Mouse (Mus musculus) MN1 (cell line): ENCODE data around the gene Man1c1.
A peak's percentile ranks its signal among the peaks of the same experiment; 100 is the strongest.

Source experiments
- DNase-seq: peaks from one replicate; pipeline ENCODE4 v3.0.0-alpha.2; 2016; ENCODE audit warnings: low spot score

Gene Man1c1

GRCm38 (mm10) chr4:134603553-134603952 lies 100.5 kb downstream of the Man1c1 start:
- DNase-seq, result peak; percentile 83

GRCm38 (mm10) chr4:134602610-134603009 lies 101.5 kb downstream of the Man1c1 start:
- no peak for DNase-seq

- DNase-seq, result no peak
Observed at GRCm38 (mm10) chr4:134601981-134602380, 102.1 kb downstream of the Man1c1 start.

- DNase-seq, result no peak
Observed at GRCm38 (mm10) chr4:134601404-134601803, 102.7 kb downstream of the Man1c1 start.

- DNase-seq, result no peak
Observed at GRCm38 (mm10) chr4:134600777-134601176, 103.3 kb downstream of the Man1c1 start.

GRCm38 (mm10) chr4:134600060-134600459 lies 104.0 kb downstream of the Man1c1 start:
- no peak for DNase-seq

- DNase-seq, result no peak
Observed at GRCm38 (mm10) chr4:134596816-134597692, 107.0 kb downstream of the Man1c1 start.

- DNase-seq, result no peak
Observed at GRCm38 (mm10) chr4:134594731-134595439, 109.2 kb downstream of the Man1c1 start.

GRCm38 (mm10) chr4:134592442-134592841 lies 111.6 kb downstream of the Man1c1 start:
- DNase-seq, result no peak

GRCm38 (mm10) chr4:134591506-134592061 lies 112.5 kb downstream of the Man1c1 start:
- peak; percentile 79 for DNase-seq

GRCm38 (mm10) chr4:134590227-134590926 lies 113.7 kb downstream of the Man1c1 start:
- no peak for DNase-seq

- no peak for DNase-seq
Observed at GRCm38 (mm10) chr4:134589786-134590185, 114.3 kb downstream of the Man1c1 start.

- peak; percentile 81 for DNase-seq
Observed at GRCm38 (mm10) chr4:134588951-134589350, 115.1 kb downstream of the Man1c1 start.

GRCm38 (mm10) chr4:134588287-134588686 lies 115.8 kb downstream of the Man1c1 start:
- no peak for DNase-seq

- DNase-seq, result no peak
Observed at GRCm38 (mm10) chr4:134587636-134588197, 116.4 kb downstream of the Man1c1 start.

- DNase-seq, result no peak
Observed at GRCm38 (mm10) chr4:134586631-134587030, 117.5 kb downstream of the Man1c1 start.

GRCm38 (mm10) chr4:134586126-134586525 lies 118.0 kb downstream of the Man1c1 start:
- no peak for DNase-seq

GRCm38 (mm10) chr4:134583513-134583912 lies 120.6 kb downstream of the Man1c1 start:
- DNase-seq, result no peak

- DNase-seq, result no peak
Observed at GRCm38 (mm10) chr4:134581365-134581764, 122.7 kb downstream of the Man1c1 start.

- no peak for DNase-seq
Observed at GRCm38 (mm10) chr4:134580351-134581148, 123.5 kb downstream of the Man1c1 start.

GRCm38 (mm10) chr4:134579620-134580019 lies 124.5 kb downstream of the Man1c1 start:
- peak; percentile 48 for DNase-seq
